Mouse (Mus musculus): ENCODE results near the gene Olfr299. TPM values are rescaled to one million over a fixed set of nuclear protein-coding genes. Genes with fewer than 3 reads are reported as not detected.

Olfr299 gene
- polyA plus RNA-seq (2014; fragmentation: Nextera tagmentation; extraction: Ambion mirVana) = not detected in 2 replicates

DNA sequence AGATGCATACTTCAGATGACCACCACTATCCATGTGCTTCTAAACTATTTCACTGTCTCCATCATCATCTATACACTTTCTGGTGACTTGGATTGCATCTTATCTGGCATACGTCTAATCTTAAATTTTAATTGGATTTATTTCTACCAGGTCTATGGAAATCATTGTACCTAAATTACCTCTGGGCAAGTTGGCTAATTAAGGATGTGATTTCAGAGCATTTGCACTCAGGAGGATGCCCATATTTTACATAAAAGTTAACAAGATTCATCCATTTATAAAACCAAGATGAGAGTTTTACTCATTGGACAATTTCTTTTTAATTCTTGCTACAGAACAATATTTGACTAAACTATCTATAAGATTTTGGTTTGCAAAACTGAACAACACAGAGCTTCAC, at the start of gene Olfr299:
Olfr299 (plus strand) TSS at position 301 of the 400 bp plus-strand sequence.
- no peak for ATAC-seq (ENCODE audit: low FRiP score)
- no peaks in the 10 kb centered on the region for H3K27me3 ChIP-seq (ENCODE audit: control insufficient read depth, insufficient read depth, low read length)
- no peaks in the 10 kb centered on the region for H3K36me3 ChIP-seq (replicated peaks; ENCODE audit: control insufficient read depth, insufficient read depth)
- DNase-seq (ENCODE audit: low spot score) = no peak
- H3K9ac ChIP-seq = no peak within 1 kb of the TSS
- H3K4me2 ChIP-seq (replicated peaks) = no peak within 1 kb of the TSS
- no peak within 1 kb of the TSS for H3K27ac ChIP-seq
- 86% methylated on average over 1 of the region's 1 CpGs for WGBS
- no peaks in the 10 kb centered on the region for H3K9me3 ChIP-seq (ENCODE audit: control insufficient read depth, low read length)
- no peaks in the 10 kb centered on the region for H3K4me1 ChIP-seq (replicated peaks; ENCODE audit: control insufficient read depth, insufficient read depth, low read length)
- H3K4me3 ChIP-seq (replicated peaks; ENCODE audit: low read length) = no peak within 1 kb of the TSS

DNA sequence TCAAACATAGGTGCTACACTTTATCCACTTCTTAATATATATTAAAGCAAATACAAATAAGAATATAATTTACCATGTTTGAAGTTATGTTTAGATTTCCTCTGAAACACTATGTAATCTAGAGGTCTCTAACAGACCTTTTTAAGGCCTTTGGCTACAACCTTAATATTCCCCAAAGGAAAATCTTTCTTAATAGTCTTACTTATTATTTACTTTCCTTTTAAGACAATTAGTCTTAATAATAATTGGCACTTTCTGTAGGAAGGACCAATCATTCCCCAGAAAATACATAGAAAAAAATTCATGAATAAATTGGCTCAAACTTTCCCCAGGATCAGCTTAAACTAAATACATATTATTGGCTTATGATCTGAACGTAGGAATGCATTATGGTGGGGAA, 32.7 kb downstream of the Olfr299 start, which contains the start of gene Olfr298:
Olfr298 (minus strand) TSS at position 101 of the 400 bp plus-strand sequence.
- no peak for DNase-seq (ENCODE audit: low spot score)
- Histone ChIP-seq H3K36me3 (replicated peaks; ENCODE audit: control insufficient read depth, insufficient read depth) (no peaks in the 10 kb centered on the region), H3K9ac (no peak within 1 kb of the TSS), H3K4me3 (replicated peaks; ENCODE audit: low read length) (no peak within 1 kb of the TSS), H3K9me3 (ENCODE audit: control insufficient read depth, low read length) (no peaks in the 10 kb centered on the region), H3K27me3 (ENCODE audit: control insufficient read depth, insufficient read depth, low read length) (no peaks in the 10 kb centered on the region), H3K27ac (no peak within 1 kb of the TSS), H3K4me1 (replicated peaks; ENCODE audit: control insufficient read depth, insufficient read depth, low read length) (no peaks in the 10 kb centered on the region), H3K4me2 (replicated peaks) (no peak within 1 kb of the TSS)
- ATAC-seq (ENCODE audit: low FRiP score) = no peak
- 85% methylated on average over 1 of the region's 1 CpGs for WGBS

Other genes with a start within 250 kb of the Olfr299 start
- gene Vmn2r76, start 213.6 kb upstream of the Olfr299 start, polyA plus RNA-seq (2014; fragmentation: Nextera tagmentation; extraction: Ambion mirVana) = not detected in 2 replicates
- gene Olfr310, start 182.7 kb upstream of the Olfr299 start, polyA plus RNA-seq (2014; fragmentation: Nextera tagmentation; extraction: Ambion mirVana) = not detected in 2 replicates
- not detected in 2 replicates for gene Olfr309, start 146.2 kb upstream of the Olfr299 start, polyA plus RNA-seq (2014; fragmentation: Nextera tagmentation; extraction: Ambion mirVana)
- not detected in 2 replicates for gene Olfr308, start 134.3 kb upstream of the Olfr299 start, polyA plus RNA-seq (2014; fragmentation: Nextera tagmentation; extraction: Ambion mirVana)
- not detected in 2 replicates for gene Olfr307, start 122.3 kb upstream of the Olfr299 start, polyA plus RNA-seq (2014; fragmentation: Nextera tagmentation; extraction: Ambion mirVana)
- gene Olfr305, start 93.0 kb upstream of the Olfr299 start, polyA plus RNA-seq (2014; fragmentation: Nextera tagmentation; extraction: Ambion mirVana) = not detected in 2 replicates
- gene Olfr304, start 73.3 kb upstream of the Olfr299 start, polyA plus RNA-seq (2014; fragmentation: Nextera tagmentation; extraction: Ambion mirVana) = not detected in 2 replicates
- gene Olfr303, start 62.1 kb upstream of the Olfr299 start, polyA plus RNA-seq (2014; fragmentation: Nextera tagmentation; extraction: Ambion mirVana) = not detected in 2 replicates
- gene Olfr301, start 56.1 kb upstream of the Olfr299 start, polyA plus RNA-seq (2014; fragmentation: Nextera tagmentation; extraction: Ambion mirVana) = not detected in 2 replicates
- not detected in 2 replicates for gene Olfr298, start 32.6 kb downstream of the Olfr299 start, polyA plus RNA-seq (2014; fragmentation: Nextera tagmentation; extraction: Ambion mirVana)
- not detected in 2 replicates for gene Olfr297, start 60.0 kb downstream of the Olfr299 start, polyA plus RNA-seq (2014; fragmentation: Nextera tagmentation; extraction: Ambion mirVana)
- not detected in 2 replicates for gene Olfr295, start 123.9 kb downstream of the Olfr299 start, polyA plus RNA-seq (2014; fragmentation: Nextera tagmentation; extraction: Ambion mirVana)
- gene Olfr294, start 156.7 kb downstream of the Olfr299 start, polyA plus RNA-seq (2014; fragmentation: Nextera tagmentation; extraction: Ambion mirVana) = not detected in 2 replicates
- not detected in 2 replicates for gene Olfr293, start 189.1 kb downstream of the Olfr299 start, polyA plus RNA-seq (2014; fragmentation: Nextera tagmentation; extraction: Ambion mirVana)
- not detected in 2 replicates for gene Olfr292, start 228.4 kb downstream of the Olfr299 start, polyA plus RNA-seq (2014; fragmentation: Nextera tagmentation; extraction: Ambion mirVana)

Data from hindbrain, embryonic 14.5 days (tissue).